Mouse (Mus musculus): ENCODE measurements around the gene Adra1d. TPM values are rescaled to one million over a fixed set of nuclear protein-coding genes. Genes with fewer than 3 reads are reported as not detected.

The Adra1d gene
- total RNA-seq, 4 experiments from 2014 or later = 0.29 to 0.78 (median 0.66) TPM

DNA sequence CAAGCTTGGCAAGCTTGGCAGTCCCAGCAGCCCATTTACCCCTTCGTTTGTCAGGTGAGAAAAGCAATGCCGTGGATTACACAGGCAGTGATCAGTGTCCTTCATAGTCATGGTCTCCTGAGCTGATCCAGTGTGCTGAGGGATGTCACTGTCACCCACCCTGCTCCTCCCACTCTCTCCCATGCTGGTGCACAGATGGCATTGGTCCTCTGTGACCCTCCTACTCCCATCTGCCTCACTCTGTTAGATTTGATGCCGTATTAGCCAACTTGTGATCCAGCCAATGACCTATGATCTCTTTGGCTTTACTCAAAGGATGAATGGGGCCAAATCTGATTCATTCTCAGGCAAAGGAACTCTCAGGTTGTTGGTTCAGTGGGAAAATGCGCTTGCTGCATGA, 20.4 kb downstream of the Adra1d start:
- DNase-seq (ENCODE audit: low spot score in 2 of 2) = no peak

DNA sequence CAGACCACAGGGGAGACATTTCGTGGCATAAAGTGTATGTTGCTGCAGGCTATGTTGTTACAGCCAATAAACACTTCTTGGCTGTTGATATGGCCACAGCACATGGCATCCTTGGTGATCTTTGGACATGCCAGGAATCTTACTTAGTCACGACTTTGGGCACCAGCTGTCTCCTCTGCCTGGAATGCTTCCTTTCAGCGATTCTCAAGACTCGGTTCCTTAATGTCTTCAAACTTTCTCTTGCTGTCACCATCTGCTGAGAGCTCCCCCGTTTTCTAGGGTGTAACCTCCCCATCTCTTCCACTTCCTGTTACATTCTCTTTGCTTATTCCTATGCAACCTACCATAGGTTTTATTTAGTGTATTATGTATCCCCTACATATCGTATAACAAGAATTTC, 22.3 kb downstream of the Adra1d start:
- DNase-seq (ENCODE audit: low spot score in 2 of 2) = no peak

- DNase-seq (ENCODE audit: low spot score in 2 of 2) = no peak
Observed at GRCm38 (mm10) chr2:131538341-131538740, 23.7 kb downstream of the Adra1d start.

- no peak for DNase-seq (ENCODE audit: low spot score in 2 of 2)
Observed at GRCm38 (mm10) chr2:131535168-131535567, 26.9 kb downstream of the Adra1d start.

DNA sequence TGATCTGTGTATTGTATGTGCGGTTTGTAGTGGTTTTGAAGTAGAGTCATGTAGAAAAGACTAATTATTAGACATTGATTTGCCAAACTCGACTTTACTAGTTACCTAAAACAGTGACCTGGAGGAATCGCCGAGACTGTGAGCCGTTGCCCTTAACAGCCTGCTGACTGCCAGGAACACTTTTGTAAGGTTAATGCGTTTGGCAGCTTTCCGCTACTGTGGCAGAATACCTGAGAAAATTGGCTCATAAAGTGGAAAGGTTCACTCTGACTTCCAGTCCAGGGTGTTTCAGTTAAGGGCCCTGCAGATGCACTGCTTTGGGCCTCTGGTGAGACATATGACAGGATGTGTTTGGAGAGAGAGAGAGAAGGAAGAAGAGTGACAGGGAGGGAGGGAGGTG, 30.8 kb downstream of the Adra1d start:
- no peak for DNase-seq (ENCODE audit: low spot score in 2 of 2)

DNA sequence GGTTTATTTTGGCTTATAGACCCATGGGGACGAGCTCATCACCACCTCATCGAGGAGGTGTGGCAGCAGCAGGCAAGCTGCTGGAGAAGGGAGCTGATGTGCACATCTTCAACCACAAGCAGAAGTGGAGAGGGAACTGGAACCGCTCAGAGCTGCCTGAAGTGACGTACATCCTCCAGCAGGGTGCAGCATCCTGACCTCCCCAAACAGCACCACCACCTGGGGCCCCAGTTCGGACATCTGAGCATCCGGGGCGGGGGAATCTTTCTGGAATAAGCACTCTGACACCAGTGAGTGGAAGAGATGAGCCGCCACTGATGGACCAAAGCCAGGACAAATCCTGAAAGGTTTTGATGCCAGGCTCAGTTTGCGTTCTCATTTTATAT, 31.5 kb downstream of the Adra1d start:
- no peak for DNase-seq (ENCODE audit: low spot score in 2 of 2)

DNA sequence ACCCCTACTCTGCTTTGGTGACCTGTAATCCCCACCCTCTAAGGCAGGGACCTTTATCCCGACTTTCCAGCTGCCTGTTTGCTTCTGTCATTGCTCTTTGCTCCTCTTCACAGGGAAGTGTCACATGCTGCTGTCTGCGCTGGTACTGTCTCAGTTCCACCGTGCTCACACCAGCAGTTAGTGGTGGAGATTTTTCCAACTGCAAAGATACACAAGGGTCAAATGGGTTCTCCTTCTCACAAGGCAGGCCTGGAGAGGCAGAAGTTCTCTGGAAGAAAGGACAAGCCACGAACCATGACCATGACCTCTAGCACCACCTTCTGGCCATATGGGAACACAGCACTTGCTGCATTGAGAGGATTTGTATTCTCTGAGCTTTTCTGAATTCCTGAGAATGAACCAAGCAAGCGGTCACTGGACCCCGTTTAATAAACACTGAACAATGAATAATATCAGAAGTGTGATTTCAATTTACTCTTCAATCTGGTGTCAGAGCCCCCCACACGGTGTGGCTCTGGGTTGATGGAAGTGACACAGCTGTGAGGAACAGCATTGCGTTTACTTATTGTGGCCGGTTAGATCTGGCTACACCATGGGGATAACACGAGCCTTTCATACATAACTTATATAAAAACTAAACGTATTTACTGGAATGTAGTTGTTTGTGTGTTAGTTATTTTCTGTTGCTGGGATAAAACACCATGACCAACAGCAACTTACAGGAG, 32.0 kb downstream of the Adra1d start:
- no peak for DNase-seq (ENCODE audit: low spot score in 2 of 2)

- DNase-seq (ENCODE audit: low spot score in 2 of 2) = no peak
Observed at GRCm38 (mm10) chr2:131527061-131527460, 35.0 kb downstream of the Adra1d start.

DNA sequence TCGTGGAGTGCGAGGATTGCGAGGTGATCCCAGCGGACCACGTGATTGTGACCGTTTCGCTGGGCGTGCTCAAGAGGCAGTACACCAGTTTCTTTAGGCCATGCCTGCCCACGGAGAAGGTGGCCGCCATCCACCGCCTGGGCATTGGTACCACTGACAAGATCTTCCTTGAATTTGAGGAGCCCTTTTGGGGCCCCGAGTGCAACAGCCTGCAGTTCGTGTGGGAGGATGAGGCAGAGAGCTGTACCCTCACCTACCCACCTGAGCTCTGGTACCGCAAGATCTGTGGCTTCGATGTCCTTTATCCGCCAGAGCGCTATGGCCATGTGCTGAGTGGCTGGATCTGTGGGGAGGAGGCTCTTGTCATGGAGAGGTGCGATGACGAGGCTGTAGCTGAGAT, 41.3 kb downstream of the Adra1d start:
- no peak for DNase-seq (ENCODE audit: low spot score in 2 of 2)

- DNase-seq (ENCODE audit: low spot score in 2 of 2) = no peak
Observed at GRCm38 (mm10) chr2:131518790-131519189, 43.3 kb downstream of the Adra1d start.

- DNase-seq (ENCODE audit: low spot score in 2 of 2) = no peak
Observed at GRCm38 (mm10) chr2:131517550-131517949, 44.5 kb downstream of the Adra1d start.

DNA sequence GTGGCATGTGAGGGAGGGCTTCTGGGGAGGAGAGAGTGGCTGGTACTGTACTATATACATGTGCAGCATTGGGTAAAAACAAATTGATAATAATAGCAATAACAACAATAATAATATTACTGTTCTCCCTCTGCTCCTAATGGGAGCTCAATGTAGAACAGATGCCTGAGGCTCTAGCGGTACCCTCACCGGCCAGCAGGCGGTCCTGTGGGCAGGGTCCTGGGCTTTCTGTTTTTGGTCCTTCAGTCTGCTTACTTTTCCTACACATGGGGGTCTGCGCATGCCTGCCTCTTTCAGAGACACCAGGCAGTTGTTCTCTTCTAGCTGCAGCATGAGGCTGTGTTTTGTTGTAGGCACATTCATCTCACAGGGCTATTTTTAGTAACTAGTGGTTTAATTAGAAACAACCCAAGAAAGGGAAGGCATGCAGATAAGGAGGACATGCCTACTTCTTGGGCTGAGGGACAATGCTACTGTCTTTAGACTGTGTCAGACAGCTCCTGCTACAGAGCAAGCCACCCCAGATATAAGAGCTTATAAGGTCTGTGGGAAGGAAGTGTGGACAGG, 47.9 kb downstream of the Adra1d start:
- DNase-seq (ENCODE audit: low spot score in 2 of 2) = no peak

DNA sequence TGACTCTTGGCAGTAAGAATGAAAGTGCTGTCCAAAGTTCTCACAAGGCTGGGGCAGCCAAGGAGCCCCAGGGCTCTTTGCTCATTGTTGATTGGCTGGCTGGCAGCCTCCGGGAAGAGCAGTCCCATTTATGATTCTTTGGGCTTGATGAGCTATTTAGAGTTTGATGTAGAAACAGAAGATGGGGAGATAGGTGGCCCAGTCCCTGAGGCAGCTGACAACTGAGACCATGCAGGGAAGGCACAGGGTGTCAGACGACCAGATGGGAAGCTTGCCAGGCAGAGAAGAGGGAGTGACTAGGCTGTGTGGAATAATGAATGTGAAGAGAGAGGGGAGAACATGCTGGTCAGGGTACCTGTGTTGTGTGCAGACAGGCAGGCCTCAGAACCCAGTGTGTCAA, 48.6 kb downstream of the Adra1d start:
- DNase-seq (ENCODE audit: low spot score in 2 of 2) = no peak

DNA sequence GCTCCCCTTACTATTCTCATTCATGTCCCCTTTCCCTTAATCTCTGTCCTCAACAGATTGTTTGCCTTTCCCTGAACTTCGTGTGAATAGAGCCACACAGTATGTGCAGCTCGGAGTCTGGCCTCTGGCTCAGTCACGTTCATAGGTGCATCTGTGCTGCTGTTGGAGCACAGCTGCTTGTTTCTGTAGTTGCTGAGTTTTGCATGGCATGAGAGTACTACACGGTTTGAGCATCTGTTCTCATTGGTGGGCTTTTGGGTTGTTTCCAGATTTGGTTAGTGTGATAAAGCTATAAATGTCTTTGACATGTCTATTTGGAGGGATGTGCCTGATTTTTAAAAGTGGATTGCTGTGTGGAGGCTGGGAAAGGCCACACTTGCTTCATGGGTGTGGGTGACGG, 51.6 kb downstream of the Adra1d start:
- DNase-seq (ENCODE audit: low spot score in 2 of 2) = no peak

DNA sequence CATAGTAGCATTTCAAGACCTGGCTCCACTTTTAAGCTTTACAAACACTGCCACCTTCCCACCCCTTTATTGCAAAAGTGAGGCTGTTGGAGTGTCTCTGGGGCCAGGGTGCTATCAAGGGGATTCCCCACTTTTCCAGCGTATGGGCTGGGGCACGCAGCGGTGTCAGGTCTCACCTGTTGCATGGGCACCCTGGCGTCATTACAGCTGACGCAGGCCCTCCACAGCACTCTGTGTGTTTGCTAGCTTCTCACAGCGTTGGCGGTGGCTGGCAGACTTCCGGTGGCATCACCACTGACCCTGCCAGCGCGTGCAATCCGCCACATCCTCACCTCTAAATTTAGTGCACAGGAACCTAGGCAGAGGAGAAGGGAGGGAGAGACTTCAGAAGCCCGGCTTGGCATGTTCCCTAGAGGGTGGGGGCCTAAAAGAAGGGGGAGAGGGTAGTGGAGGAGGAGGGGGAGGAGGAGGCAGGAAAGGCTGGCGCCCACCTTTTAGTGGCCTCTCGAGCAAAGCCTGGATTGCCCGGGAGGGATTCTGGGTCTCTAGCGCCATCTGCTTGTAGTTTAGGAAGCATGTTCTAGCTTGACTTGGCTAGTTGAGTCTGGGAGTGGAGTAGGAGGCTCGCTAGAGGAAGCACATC, 52.3 kb downstream of the Adra1d start:
- DNase-seq (ENCODE audit: low spot score in 2 of 2) = peak; percentile 77 to 85

DNA sequence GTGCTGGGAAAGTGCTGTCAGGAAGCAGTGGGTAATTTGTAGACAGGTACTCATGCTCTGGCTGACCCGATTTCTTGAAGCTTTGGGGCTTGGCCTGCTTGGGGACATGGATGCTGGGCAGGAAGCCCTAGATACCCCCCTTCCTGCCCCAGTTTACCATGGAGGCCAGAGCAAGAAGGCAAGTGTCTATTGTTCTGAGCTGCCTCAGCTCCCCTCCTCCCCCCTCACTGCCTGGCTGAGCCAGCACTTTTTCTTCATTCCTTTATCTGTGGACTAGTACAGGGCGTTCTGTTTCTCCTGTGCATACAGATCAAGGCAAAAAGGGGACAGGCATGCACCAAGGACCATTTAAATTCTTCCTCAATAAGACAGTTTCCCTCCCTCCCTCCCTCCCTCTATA, 53.6 kb downstream of the Adra1d start:
- no peak for DNase-seq (ENCODE audit: low spot score in 2 of 2)

DNA sequence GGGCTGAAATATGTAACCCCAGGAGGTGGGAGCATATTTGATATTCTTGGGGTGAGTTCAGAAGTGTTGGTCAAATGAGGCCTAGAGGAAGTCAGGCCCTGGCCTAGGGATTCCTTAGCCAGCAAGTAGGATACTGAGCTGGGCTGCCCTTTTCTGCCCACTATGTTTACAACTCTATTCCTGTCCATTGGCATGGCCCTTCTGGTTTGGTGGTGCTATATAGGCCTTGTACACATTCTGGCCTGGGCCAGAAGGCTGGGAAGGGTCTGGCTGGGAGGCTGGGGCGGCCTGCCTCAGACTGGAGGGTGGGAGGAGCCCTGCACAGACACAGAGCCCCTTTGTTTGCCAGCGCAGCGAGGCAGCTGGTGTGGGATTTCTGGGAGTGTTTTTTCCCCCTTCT, 55.7 kb downstream of the Adra1d start:
- DNase-seq (ENCODE audit: low spot score in 2 of 2) = peak in 1 of 2 experiments; percentile 47

GRCm38 (mm10) chr2:131505431-131505830, 56.7 kb downstream of the Adra1d start:
- DNase-seq (ENCODE audit: low spot score in 2 of 2) = no peak

GRCm38 (mm10) chr2:131502561-131502960, 59.5 kb downstream of the Adra1d start:
- DNase-seq (ENCODE audit: low spot score in 2 of 2) = no peak

DNA sequence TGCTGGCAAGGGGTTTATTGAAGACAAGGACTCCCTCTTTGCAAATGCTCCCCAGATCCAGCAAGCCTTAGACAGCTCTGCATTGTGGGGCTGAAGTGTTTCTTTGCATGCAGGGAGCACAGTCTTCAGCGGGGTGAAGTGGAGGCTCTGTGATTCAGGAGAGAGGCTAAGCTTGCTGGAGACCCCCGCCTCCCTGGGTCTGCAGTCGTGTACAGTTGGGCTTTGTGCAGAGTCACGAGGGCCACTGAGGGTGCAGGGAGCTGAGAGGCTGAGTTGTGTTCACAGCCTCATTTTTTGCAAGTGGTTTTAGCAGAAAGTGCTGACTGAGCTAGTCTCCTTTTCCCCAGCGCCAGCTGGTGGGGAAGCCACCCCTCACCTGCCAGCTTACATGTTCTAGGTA, 60.2 kb downstream of the Adra1d start:
- no peak for DNase-seq (ENCODE audit: low spot score in 2 of 2)

- DNase-seq (ENCODE audit: low spot score in 2 of 2) = no peak
Observed at GRCm38 (mm10) chr2:131499290-131499845, 62.7 kb downstream of the Adra1d start.

- DNase-seq (ENCODE audit: low spot score in 2 of 2) = peak in 1 of 2 experiments; percentile 54
Observed at GRCm38 (mm10) chr2:131498219-131498618, 63.9 kb downstream of the Adra1d start.
